Mouse (Mus musculus) limb, embryonic 10.5 days (tissue): ENCODE measurements around the gene Homer3. TPM values are rescaled to one million over a fixed set of nuclear protein-coding genes. Genes with fewer than 3 reads are reported as not detected.

Experiments used
- DNase-seq: peaks from one replicate; pipeline ENCODE4 v3.0.0-alpha.2; 2017; ENCODE audit warnings: low spot score
- H3K27ac ChIP-seq: fragments of 300-500 bp; sonication (generic); 2 replicates; pipeline ENCODE4 v1.5.1; 2016; ENCODE audit warnings: mild to moderate bottlenecking
- H3K27me3 ChIP-seq: fragments of 300-500 bp; sonication (generic); 2 replicates; pipeline ENCODE4 v1.6.1; 2016; ENCODE audit warnings: low read depth, mild to moderate bottlenecking; ENCODE audit not compliant: poor library complexity, severe bottlenecking
- H3K36me3 ChIP-seq: fragments of 300-500 bp; sonication (generic); 2 replicates; pipeline ENCODE4 v1.6.1; 2016; ENCODE audit warnings: mild to moderate bottlenecking, moderate library complexity
- H3K4me1 ChIP-seq: fragments of 300-500 bp; sonication (generic); 2 replicates; pipeline ENCODE4 v1.6.1; 2016
- H3K4me3 ChIP-seq: fragments of 300-500 bp; sonication (generic); 2 replicates; pipeline ENCODE4 v1.5.1; 2016; ENCODE audit warnings: mild to moderate bottlenecking, moderate library complexity
- H3K9me3 ChIP-seq: fragments of 300-500 bp; sonication (generic); replicated peaks from 2 replicates; pipeline ENCODE4 v1.6.1; 2016; ENCODE audit warnings: mild to moderate bottlenecking
- WGBS: fragments of 180-500 bp; shearing (Covaris S2); methylation state at CpG from one replicate; pipeline ENCODE4 v1.1.7; 2016; 5-methylcytosine and 5-hydroxymethylcytosine counted together
- polyA plus RNA-seq: library from polyadenylated mRNA; unstranded; fragments of >200 nt; fragmentation: Nextera tagmentation; extraction: Ambion mirVana; gene quantifications from 2 replicates; pipeline ENCODE4 v1.2.1, GENCODE M21; 2016

The Homer3 gene
- polyA plus RNA-seq, 1 experiment from 2014 or later, result 139 TPM

DNA sequence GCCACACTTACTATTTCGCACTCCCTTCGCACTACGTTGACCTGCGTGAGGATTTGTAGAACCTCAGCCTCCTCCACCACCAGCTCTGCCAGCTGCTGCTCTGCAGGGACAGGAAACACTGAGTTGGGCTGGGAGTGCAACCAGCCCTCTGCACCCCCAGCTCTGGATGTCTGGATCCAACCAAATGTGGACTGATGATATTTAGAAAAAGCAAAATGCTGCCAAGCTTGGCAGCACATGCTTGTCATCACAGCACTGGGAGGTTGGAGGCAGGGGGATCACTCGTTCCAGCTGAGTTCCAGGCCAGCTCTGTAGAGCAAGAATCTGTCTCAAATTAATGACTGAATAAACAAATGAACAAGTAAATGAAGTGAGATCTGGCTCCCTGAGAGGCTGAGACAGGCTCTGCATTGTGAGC lies 11.4 kb downstream of the Homer3 start:
- H3K27ac ChIP-seq, result no peak overlapping the region
- H3K4me1 ChIP-seq, result peaks cover 12% of the 10 kb centered on the region; the same call in 1 of the 2 replicates
- no peak for DNase-seq
- peaks cover 97% of the 10 kb centered on the region for H3K36me3 ChIP-seq
- H3K4me3 ChIP-seq, result no peak overlapping the region
- no peaks in the 10 kb centered on the region for H3K9me3 ChIP-seq
- no peaks in the 10 kb centered on the region for H3K27me3 ChIP-seq
- 69% methylated on average over 5 of the region's 5 CpGs for WGBS

DNA sequence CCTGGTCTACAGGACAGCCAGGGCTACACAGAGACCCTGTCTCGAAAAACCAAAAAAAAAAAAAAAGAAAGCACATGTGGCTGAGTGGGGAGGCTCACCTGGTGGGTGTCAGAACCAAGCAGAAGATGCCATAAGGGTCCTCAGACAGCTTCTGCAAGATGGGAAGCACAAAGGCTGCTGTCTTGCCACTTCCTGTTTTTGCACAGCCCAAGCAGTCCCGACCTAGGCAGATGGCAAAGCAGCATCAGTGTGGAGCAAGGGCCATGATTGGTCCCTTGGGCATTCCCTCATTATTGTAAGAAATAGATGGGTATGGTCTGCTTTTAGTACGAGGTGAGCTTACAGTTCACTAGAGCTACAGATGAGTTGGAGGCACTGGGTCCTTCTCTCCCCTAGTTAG lies 18.3 kb downstream of the Homer3 start:
- WGBS, result 82% methylated on average over 3 of the region's 3 CpGs
- no peak for DNase-seq
- no peaks in the 10 kb centered on the region for H3K9me3 ChIP-seq
- H3K4me1 ChIP-seq, result peaks cover 25% of the 10 kb centered on the region
- H3K27me3 ChIP-seq, result no peaks in the 10 kb centered on the region
- H3K27ac ChIP-seq, result no peak overlapping the region
- H3K4me3 ChIP-seq, result 0 out of 2 replicates have a peak overlapping the region, but pooled peaks have one; percentile 13
- H3K36me3 ChIP-seq, result peaks cover 69% of the 10 kb centered on the region

GRCm38 (mm10) chr8:70302358-70302890 lies 19.8 kb downstream of the Homer3 start, which contains the start of the genes Ddx49 and Cope:
Gene Ddx49, minus strand, starts transcription at chr8:70302489.
Gene Cope, plus strand, starts transcription at chr8:70302518.
- Histone ChIP-seq H3K4me1 (peaks cover 25% of the 10 kb centered on the region), H3K36me3 (peaks cover 69% of the 10 kb centered on the region), H3K4me3 (peak within 1 kb of the TSS; percentile 88), H3K27me3 (no peaks in the 10 kb centered on the region), H3K9me3 (no peaks in the 10 kb centered on the region), H3K27ac (peak within 1 kb of the TSS; percentile 88)
- under 1% methylated on average over 40 of the region's 40 CpGs for WGBS
- peak; percentile 98 for DNase-seq

- 3% methylated on average over 16 of the region's 16 CpGs for WGBS
- Histone ChIP-seq H3K4me1 (peaks cover 25% of the 10 kb centered on the region), H3K9me3 (no peaks in the 10 kb centered on the region), H3K27me3 (no peaks in the 10 kb centered on the region), H3K27ac (peak overlapping the region; percentile 88), H3K4me3 (peak overlapping the region; percentile 88), H3K36me3 (peaks cover 69% of the 10 kb centered on the region)
- DNase-seq, result no peak
Measured at GRCm38 (mm10) chr8:70302901-70303300, 20.3 kb downstream of the Homer3 start.

DNA sequence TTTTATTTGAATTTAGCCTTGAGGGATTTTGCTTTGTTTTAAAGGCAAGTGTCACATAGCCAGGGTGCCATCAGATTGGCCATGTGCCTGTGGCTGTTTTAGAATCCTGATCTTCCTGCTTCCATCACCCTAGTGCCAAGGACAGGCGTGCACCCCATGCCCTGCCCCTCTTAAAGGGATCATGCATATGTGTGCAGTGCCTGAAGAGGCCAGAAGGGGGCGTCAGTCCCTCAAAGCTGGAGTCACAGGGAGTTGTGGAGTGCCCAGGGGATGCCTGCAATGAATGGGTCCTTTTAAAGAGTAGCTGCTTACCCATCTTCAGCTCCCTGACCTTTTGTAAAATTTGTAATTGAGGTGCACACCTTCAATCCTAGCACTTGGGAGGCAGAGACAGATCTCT lies 26.7 kb downstream of the Homer3 start:
- Histone ChIP-seq H3K36me3 (peaks cover 95% of the 10 kb centered on the region), H3K27ac (no peak overlapping the region), H3K4me1 (0 out of 2 replicates have a peak, but pooled peaks cover under 1% of the 10 kb centered on the region), H3K27me3 (no peaks in the 10 kb centered on the region), H3K4me3 (no peak overlapping the region), H3K9me3 (no peaks in the 10 kb centered on the region)
- WGBS, result 40% methylated on average over 2 of the region's 2 CpGs
- DNase-seq, result no peak

GRCm38 (mm10) chr8:70313399-70313798 lies 30.8 kb downstream of the Homer3 start:
- Histone ChIP-seq H3K4me3 (no peak overlapping the region), H3K27ac (no peak overlapping the region), H3K4me1 (peaks cover 33% of the 10 kb centered on the region), H3K9me3 (no peaks in the 10 kb centered on the region), H3K36me3 (peaks cover 59% of the 10 kb centered on the region), H3K27me3 (peaks cover 4% of the 10 kb centered on the region; the same call in 1 of the 2 replicates)
- no peak for DNase-seq
- 89% methylated on average over 2 of the region's 2 CpGs for WGBS

DNA sequence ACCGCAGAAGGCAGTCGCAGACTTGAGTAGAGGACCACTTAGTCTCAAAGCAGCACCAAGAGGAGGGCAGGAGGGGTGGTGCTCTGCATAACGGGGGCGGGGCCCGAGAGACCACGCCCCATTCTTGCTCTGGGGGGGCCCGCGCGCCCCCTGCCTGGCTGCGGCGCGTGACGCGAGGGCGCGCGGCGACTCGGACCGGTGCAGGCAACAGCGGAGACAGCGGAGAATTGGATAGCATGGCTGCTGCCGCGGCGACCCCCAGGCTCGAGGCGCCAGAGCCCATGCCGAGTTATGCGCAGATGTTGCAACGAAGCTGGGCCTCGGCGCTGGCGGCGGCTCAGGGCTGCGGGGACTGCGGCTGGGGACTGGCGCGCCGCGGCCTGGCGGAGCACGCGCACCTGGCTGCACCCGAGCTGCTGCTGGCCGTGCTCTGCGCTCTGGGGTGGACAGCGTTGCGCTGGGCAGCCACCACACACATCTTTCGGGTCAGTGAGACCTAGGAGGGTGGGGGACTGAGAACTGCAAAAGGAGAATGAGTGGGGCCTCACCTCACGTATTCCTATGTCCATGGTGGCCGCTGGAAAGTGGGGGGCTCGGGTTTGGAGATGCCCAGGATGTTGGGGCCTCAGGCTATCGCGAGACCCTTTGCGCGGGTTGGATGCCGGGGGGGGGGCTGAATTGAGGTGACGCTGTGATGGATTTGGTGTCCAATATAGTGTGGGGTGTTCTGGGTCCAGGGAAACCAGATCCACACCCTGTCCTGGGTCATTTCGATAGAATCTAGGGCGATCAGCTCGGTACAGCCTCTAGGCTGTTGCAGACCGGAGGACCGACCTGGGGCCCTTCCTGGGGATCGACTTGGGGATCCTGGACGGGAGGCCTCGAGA lies 33.2 kb downstream of the Homer3 start, which contains the start of gene Cers1:
Gene Cers1 (plus strand): TSS at position 152 of the 887 bp plus-strand sequence.
- peaks cover 36% of the 10 kb centered on the region for H3K36me3 ChIP-seq
- 2% methylated on average over 66 of the region's 66 CpGs for WGBS
- H3K27me3 ChIP-seq, result peaks cover 4% of the 10 kb centered on the region; the same call in 1 of the 2 replicates
- peak within 1 kb of the TSS; percentile 83 for H3K27ac ChIP-seq
- peak; percentile 82 for DNase-seq
- H3K4me3 ChIP-seq, result peak within 1 kb of the TSS; percentile 66
- H3K4me1 ChIP-seq, result peaks cover 33% of the 10 kb centered on the region
- no peaks in the 10 kb centered on the region for H3K9me3 ChIP-seq

DNA sequence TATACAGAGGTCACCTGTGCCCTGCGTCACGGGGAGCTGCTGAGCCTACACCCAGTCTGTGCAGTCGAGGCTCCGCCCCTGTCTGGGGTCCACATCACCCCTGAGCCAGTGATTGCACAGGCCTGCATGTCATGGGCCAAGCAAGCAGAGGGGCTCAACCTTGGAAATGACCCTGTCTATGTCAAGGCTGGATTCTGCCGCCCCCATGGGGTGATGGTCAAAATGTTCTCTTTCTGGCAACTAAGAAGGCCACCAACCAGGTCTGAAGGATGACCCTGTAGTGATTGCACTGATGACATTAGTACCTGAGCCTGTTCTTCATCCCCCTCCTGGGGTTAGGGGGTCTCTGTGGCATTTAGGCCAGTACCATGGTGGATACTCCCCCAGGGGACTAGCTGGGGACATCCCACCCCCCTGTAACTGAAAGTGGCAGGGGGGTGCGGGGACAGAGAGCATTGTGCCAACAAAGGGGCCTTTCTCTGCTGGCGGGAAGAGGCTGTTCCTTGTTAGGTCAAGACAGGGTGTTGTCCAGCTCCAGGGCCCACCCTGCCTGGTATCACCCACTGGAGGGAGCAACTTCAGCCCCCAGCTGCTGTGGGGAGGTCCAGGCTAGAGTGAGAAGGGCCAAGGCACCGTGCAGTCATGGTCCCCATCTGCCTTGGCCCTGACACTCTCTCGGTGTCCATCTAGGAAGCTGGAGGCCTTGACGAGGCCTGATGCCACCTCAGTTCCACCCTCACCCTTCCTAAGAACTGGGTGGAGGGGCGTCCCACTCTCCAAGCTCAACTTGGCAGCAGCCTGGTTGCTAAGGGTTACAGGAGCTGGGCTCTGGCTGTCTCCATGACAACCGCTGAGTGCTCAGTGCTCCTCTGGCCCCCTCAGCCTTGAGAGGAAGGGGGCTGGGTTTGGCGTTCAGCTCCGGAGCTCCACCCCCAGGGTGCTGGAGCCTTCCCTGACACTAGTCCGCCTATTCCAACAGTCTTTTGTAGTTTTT lies 34.2 kb downstream of the Homer3 start:
- H3K9me3 ChIP-seq, result no peaks in the 10 kb centered on the region
- H3K36me3 ChIP-seq, result peaks cover 26% of the 10 kb centered on the region
- peaks cover 33% of the 10 kb centered on the region for H3K4me1 ChIP-seq
- peaks cover 4% of the 10 kb centered on the region; the same call in 1 of the 2 replicates for H3K27me3 ChIP-seq
- DNase-seq, result peak; percentile 70
- whole genome bisulfite sequencing, result 16% methylated on average over 15 of the region's 15 CpGs
- H3K27ac ChIP-seq, result peak overlapping the region; percentile 83
- peak overlapping the region; percentile 66 for H3K4me3 ChIP-seq

DNA sequence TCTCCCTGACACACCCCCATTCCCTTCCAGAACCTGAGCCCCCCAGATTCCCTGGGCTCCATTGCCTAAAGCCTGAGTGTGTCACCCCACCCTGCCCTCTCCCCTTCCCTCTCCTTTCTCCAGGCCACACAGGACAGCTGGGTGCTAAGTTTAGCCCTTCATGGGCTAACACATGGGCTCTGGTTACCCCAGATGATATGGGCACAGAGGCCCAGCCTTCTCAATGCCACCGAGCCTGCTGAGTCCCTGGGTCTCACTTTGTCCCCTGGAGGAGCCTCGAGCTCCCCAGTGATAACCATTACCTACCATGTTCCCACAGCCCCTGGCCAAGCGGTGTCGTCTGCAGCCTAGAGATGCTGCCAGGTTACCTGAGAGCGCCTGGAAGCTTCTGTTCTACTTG lies 35.2 kb downstream of the Homer3 start:
- peaks cover 16% of the 10 kb centered on the region for H3K36me3 ChIP-seq
- peak overlapping the region; percentile 59 for H3K27ac ChIP-seq
- no peak for DNase-seq
- H3K4me1 ChIP-seq, result peaks cover 33% of the 10 kb centered on the region
- H3K4me3 ChIP-seq, result peak overlapping the region; percentile 66; the same call in 1 of the 2 replicates
- peaks cover 4% of the 10 kb centered on the region; the same call in 1 of the 2 replicates for H3K27me3 ChIP-seq
- H3K9me3 ChIP-seq, result no peaks in the 10 kb centered on the region
- WGBS, result 87% methylated on average over 5 of the region's 5 CpGs

DNA sequence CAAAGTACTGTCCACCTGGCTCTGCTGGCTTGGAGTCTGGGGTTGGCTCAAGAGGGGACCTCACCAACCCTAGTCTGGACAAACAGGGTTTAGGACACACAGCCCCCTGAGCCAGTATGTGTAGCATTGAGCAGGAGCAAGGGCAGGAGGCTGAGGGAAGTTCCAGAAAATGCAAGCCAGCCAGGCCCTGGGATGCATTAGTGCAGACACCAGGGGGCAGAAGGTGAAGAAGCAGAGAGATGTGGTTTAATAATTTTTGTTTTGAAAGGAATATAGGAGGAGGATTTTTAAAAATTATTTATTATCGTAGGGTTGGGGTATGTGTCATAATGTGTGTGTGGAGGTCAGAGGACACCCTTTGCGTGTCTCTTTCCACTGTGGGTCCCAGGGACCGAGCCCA lies 41.1 kb downstream of the Homer3 start:
- H3K4me1 ChIP-seq, result peaks cover 7% of the 10 kb centered on the region
- DNase-seq, result no peak
- 87% methylated on average over 3 of the region's 3 CpGs for WGBS
- H3K9me3 ChIP-seq, result no peaks in the 10 kb centered on the region
- H3K4me3 ChIP-seq, result no peak overlapping the region
- peaks cover 18% of the 10 kb centered on the region for H3K36me3 ChIP-seq
- H3K27me3 ChIP-seq, result no peaks in the 10 kb centered on the region
- H3K27ac ChIP-seq, result 0 out of 2 replicates have a peak overlapping the region, but pooled peaks have one; percentile 28

DNA sequence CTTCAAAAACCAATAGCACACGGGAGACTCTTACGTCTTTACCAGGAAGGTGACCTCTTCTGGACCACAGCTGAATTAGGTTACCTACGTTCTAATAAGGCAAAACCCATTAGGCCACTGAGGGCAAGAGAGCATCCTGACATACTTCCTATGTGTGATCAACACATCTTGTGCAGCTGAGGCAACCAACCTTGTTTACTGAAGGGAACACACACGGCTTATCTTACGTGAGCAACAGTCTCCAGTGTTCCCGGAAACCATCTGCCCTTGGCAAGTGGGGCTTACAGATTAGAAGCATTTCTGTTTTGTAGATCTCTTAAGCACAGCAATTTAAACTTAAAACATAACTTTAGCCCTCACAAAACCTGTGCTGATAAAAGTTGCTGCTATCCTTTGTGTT lies 44.9 kb downstream of the Homer3 start:
- Histone ChIP-seq H3K9me3 (no peaks in the 10 kb centered on the region), H3K4me3 (no peak overlapping the region), H3K36me3 (peaks cover 40% of the 10 kb centered on the region), H3K4me1 (peaks cover 43% of the 10 kb centered on the region), H3K27ac (no peak overlapping the region), H3K27me3 (peaks cover 11% of the 10 kb centered on the region; the same call in 1 of the 2 replicates)
- no peak for DNase-seq
- 93% methylated on average over 6 of the region's 6 CpGs for WGBS
